Mouse (Mus musculus) liver, embryonic 15.5 days (tissue): Measurements from ENCODE around the gene Syt12. TPM values are rescaled to one million over a fixed set of nuclear protein-coding genes. Genes with fewer than 3 reads are reported as not detected.

Experiments
- ATAC-seq: fragments of 200-750 bp; cut with Nextera tagmentation; 2 replicates; pipeline ENCODE4 v1.8.0; 2017; ENCODE audit warnings: moderate number of reproducible peaks, mild to moderate bottlenecking, moderate library complexity; ENCODE audit not compliant: insufficient read depth
- H3K27ac ChIP-seq: fragments of 300-500 bp; sonication (generic); replicated peaks from 2 replicates; pipeline ENCODE4 v1.5.1; 2015; ENCODE audit warnings: mild to moderate bottlenecking, inconsistent platforms
- H3K27me3 ChIP-seq: fragments of 300-500 bp; sonication (generic); 2 replicates; pipeline ENCODE4 v1.6.1; 2015; ENCODE audit warnings: mild to moderate bottlenecking, inconsistent platforms
- H3K36me3 ChIP-seq: fragments of 300-500 bp; sonication (generic); replicated peaks from 2 replicates; pipeline ENCODE4 v1.6.1; 2015; ENCODE audit warnings: moderate library complexity, mild to moderate bottlenecking, inconsistent platforms
- H3K4me1 ChIP-seq: fragments of 300-500 bp; sonication (generic); replicated peaks from 2 replicates; pipeline ENCODE4 v1.6.1; 2015; ENCODE audit warnings: inconsistent platforms
- H3K4me2 ChIP-seq: fragments of 300-500 bp; sonication (generic); 2 replicates; pipeline ENCODE4 v1.6.1; 2015; ENCODE audit warnings: moderate library complexity, mild to moderate bottlenecking, inconsistent platforms
- H3K4me3 ChIP-seq: fragments of 300-500 bp; sonication (generic); replicated peaks from 2 replicates; pipeline ENCODE4 v1.5.1; 2015; ENCODE audit warnings: mild to moderate bottlenecking, inconsistent platforms
- H3K9ac ChIP-seq: fragments of 300-500 bp; sonication (generic); 2 replicates; pipeline ENCODE4 v1.6.1; 2015; ENCODE audit warnings: moderate library complexity, mild to moderate bottlenecking, inconsistent platforms
- H3K9me3 ChIP-seq: fragments of 300-500 bp; sonication (generic); replicated peaks from 2 replicates; pipeline ENCODE4 v1.6.1; 2016; ENCODE audit warnings: inconsistent platforms
- WGBS: fragments of 180-500 bp; shearing (Covaris S2); methylation state at CpG from one replicate; pipeline ENCODE4 v1.1.7; 2015; ENCODE audit warnings: mixed read lengths; ENCODE audit not compliant: insufficient replicate concordance; 5-methylcytosine and 5-hydroxymethylcytosine counted together
- polyA plus RNA-seq: library from polyadenylated mRNA; unstranded; fragments of >200 nt; fragmentation: Nextera tagmentation; extraction: Ambion mirVana; gene quantifications from 2 replicates; pipeline ENCODE4 v1.2.1, GENCODE M21; 2015

Gene Syt12
- polyA plus RNA-seq, 1 experiment from 2014 or later, result 0.12 TPM

DNA sequence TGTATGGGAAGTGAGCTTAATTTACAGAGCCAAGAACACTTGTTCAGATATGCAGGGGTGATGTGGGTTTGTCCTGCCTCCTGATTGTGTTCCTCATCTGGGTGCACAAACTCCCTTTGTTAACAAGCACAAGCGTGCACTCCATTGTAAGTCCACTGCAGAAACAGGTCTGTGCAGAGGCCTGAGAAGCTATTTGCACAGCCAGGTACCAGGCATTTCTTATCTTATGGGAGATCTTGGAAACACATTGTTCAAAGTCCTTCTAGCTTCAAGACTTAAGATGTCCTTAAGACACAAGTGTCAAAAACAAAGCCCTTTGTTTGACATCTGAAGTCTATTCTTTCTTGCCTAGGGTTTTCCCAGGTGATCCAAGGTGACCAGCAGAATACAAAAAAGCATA is 27.6 kb upstream of the Syt12 start:
- Histone ChIP-seq H3K9me3 (no peaks in the 10 kb centered on the region), H3K9ac (no peak overlapping the region), H3K36me3 (no peaks in the 10 kb centered on the region), H3K27ac (no peak overlapping the region), H3K4me1 (peaks cover 22% of the 10 kb centered on the region), H3K4me3 (no peak overlapping the region), H3K27me3 (no peaks in the 10 kb centered on the region), H3K4me2 (no peak overlapping the region)
- WGBS, result 67% methylated on average over 1 of the region's 1 CpGs
- ATAC-seq, result no peak

GRCm38 (mm10) chr19:4502701-4503100 is 25.5 kb upstream of the Syt12 start:
- peaks cover 14% of the 10 kb centered on the region for H3K4me1 ChIP-seq
- no peaks in the 10 kb centered on the region for H3K36me3 ChIP-seq
- no peak overlapping the region for H3K4me2 ChIP-seq
- no peaks in the 10 kb centered on the region for H3K9me3 ChIP-seq
- no peak overlapping the region for H3K27ac ChIP-seq
- H3K27me3 ChIP-seq, result no peaks in the 10 kb centered on the region
- H3K9ac ChIP-seq, result no peak overlapping the region
- no peak for ATAC-seq
- 56% methylated on average over 2 of the region's 2 CpGs for WGBS
- no peak overlapping the region for H3K4me3 ChIP-seq

GRCm38 (mm10) chr19:4498062-4498933 is 21.1 kb upstream of the Syt12 start, which contains the start of gene 2010003K11Rik:
Gene 2010003K11Rik, minus strand, starts transcription at chr19:4498583.
- no peak within 1 kb of the TSS for H3K4me3 ChIP-seq
- ATAC-seq, result no peak

GRCm38 (mm10) chr19:4497263-4497973 is 20.2 kb upstream of the Syt12 start:
- no peaks in the 10 kb centered on the region for H3K36me3 ChIP-seq
- H3K4me2 ChIP-seq, result no peak overlapping the region; the same call in 1 of the 2 replicates
- peaks cover 24% of the 10 kb centered on the region for H3K4me1 ChIP-seq
- 5% methylated on average over 4 of the region's 4 CpGs for WGBS
- no peak overlapping the region for H3K4me3 ChIP-seq
- H3K9me3 ChIP-seq, result no peaks in the 10 kb centered on the region
- H3K27me3 ChIP-seq, result no peaks in the 10 kb centered on the region
- no peak overlapping the region for H3K9ac ChIP-seq
- 0 out of 2 replicates have a peak overlapping the region, but pooled peaks have one; percentile 14 for H3K27ac ChIP-seq
- ATAC-seq, result peak; percentile 50; the same call in 1 of the 2 replicates

More at GRCm38 (mm10) chr19:4498062-4498933, 21.1 kb upstream of the Syt12 start, which contains the start of gene 2010003K11Rik:
- no peaks in the 10 kb centered on the region for H3K9me3 ChIP-seq
- peaks cover 20% of the 10 kb centered on the region for H3K4me1 ChIP-seq
- no peak within 1 kb of the TSS; the same call in 1 of the 2 replicates for H3K4me2 ChIP-seq
- 0 out of 2 replicates have a peak within 1 kb of the TSS, but pooled peaks have one; percentile 14 for H3K27ac ChIP-seq
- H3K36me3 ChIP-seq, result no peaks in the 10 kb centered on the region
- 57% methylated on average over 16 of the region's 16 CpGs for WGBS
- no peak within 1 kb of the TSS for H3K9ac ChIP-seq
- H3K27me3 ChIP-seq, result no peaks in the 10 kb centered on the region

DNA sequence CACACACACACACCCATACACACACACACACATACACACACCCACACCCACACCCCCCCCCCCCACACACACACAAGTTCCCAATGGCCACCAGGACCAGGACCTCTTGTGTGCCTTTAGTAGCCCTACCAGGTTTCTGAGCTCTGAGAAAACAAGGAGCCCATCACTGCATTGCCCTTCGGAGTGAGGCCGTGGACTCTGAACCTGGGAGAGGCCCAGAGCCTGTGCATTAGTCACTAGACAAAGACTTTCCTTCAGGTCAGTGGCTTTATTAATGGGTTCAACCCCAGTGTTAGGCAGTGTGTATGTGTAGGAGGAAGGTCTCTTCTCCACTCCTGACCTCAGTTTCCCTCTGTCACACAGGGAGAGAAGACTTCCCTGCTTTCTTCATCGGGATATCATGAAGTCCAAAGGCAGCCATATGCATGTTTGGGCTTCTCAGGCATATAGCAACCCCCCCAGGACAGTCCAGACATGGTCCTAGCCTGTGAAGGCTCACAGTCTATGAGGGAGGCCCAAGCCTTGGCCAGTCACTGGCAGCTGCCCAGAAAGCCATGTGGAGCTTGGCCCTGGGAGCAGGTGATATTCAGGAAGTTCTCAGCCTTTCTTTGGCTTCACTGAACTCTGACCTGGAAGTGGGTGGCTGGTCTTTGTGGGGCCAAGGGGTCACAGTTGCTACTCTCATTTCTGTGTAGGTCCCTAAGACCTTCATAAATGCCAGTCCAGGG is 19.5 kb upstream of the Syt12 start:
- no peaks in the 10 kb centered on the region for H3K9me3 ChIP-seq
- H3K4me3 ChIP-seq, result no peak overlapping the region
- H3K36me3 ChIP-seq, result no peaks in the 10 kb centered on the region
- peaks cover 24% of the 10 kb centered on the region for H3K4me1 ChIP-seq
- H3K27ac ChIP-seq, result no peak overlapping the region
- 69% methylated on average over 3 of the region's 3 CpGs for WGBS
- ATAC-seq, result no peak
- no peak overlapping the region for H3K9ac ChIP-seq
- no peaks in the 10 kb centered on the region for H3K27me3 ChIP-seq
- no peak overlapping the region for H3K4me2 ChIP-seq

- Histone ChIP-seq H3K36me3 (no peaks in the 10 kb centered on the region), H3K27me3 (no peaks in the 10 kb centered on the region), H3K4me3 (no peak overlapping the region), H3K9ac (no peak overlapping the region), H3K9me3 (no peaks in the 10 kb centered on the region), H3K4me1 (peaks cover 24% of the 10 kb centered on the region), H3K4me2 (no peak overlapping the region), H3K27ac (no peak overlapping the region)
- no peak for ATAC-seq
- 63% methylated on average over 5 of the region's 5 CpGs for WGBS
These were observed 18.6 kb upstream of the Syt12 start for GRCm38 (mm10) chr19:4495814-4496213.

DNA sequence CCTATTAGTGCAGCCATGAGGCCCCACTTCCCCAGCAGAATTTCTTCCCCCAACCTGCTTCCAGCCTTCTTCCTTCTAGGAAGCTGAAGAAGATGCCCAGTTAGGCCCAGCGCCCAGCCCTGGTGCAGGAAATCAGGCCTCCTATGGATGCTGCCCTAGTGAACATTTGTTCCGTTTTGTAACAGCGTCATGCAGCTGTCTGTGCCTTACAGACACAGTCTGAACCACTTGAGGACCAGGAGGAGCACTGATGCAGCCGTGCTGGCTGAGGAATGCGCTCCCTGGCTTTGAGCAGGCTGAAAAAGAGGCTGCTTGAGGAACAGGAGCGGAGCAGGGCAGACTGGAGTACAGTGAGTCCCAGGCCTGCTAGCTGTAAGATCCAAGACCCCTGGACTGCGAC is 17.5 kb upstream of the Syt12 start:
- no peak overlapping the region for H3K27ac ChIP-seq
- no peaks in the 10 kb centered on the region for H3K36me3 ChIP-seq
- H3K27me3 ChIP-seq, result no peaks in the 10 kb centered on the region
- H3K4me3 ChIP-seq, result no peak overlapping the region
- no peak for ATAC-seq
- H3K9ac ChIP-seq, result no peak overlapping the region
- H3K4me2 ChIP-seq, result no peak overlapping the region
- peaks cover 27% of the 10 kb centered on the region for H3K4me1 ChIP-seq
- no peaks in the 10 kb centered on the region for H3K9me3 ChIP-seq
- 61% methylated on average over 7 of the region's 7 CpGs for WGBS

DNA sequence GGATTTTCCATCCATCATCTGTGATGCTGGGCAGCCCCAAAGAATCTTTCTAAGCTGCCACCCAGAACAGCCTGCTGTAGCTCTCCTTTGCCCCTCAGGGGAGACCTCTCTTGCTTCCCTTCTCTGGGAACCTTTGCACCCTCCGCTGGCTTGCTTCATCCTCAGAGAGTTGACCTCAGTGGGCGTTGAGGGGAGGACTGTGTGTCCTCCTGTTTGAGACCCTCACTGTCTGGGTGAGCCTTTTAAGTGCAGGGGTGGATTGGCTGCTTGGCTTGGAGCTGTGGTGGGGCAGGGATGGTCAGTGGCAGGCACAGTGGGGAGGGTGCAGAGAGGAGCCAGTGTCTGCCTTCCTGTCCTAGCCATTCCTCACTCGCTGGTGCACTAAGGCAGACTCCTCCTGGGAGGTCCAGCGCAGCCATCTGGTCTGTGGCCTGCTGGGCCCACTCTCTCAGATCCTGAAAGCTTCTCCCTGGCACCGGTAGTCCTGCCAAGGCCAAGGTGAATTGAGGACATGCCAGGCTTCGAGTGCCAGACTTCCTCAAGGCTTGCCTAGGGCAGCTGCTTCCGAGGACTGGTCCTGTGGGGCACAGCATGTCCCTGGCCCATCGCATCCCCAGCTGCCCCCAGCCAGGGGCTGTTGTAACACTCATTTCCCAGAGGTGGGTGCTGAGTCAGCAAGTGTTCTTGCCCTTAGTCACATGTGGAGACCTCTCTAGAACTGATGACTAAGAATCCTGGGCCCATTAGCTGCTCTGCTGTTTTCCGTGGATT is 15.5 kb upstream of the Syt12 start:
- peaks cover 21% of the 10 kb centered on the region for H3K4me1 ChIP-seq

DNA sequence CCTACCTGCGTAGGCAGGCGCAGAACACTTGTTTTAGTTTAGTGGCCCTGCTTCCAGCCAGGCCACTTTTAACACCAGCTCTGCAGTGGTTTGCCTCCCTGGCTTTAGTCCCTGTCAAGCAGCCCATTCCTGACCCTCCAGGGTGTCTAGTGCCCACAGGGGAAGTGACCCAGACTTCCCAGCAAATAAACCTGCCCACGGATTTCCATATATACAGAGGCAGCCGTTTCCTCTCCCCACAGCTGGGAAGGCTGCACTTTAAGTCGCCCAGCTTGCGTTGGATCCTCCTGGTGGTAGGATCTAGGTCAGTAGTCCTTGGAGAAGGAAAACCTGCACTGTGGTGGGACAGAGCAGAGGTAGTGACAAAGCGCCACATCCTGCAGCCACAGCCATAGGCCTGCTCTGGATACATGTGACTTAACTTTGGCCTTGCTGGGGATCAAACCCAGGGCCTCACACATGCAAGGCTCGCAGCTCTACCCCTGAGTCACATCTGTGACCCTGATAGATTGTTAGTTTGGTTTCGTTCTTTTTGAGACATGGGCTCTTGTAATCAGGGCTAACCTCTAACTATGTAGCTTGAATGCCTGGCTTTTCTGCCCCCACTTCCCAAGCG is 13.9 kb upstream of the Syt12 start:
- H3K4me1 ChIP-seq, result 0 out of 2 replicates have a peak, but pooled peaks cover 8% of the 10 kb centered on the region
- no peaks in the 10 kb centered on the region for H3K36me3 ChIP-seq
- H3K4me3 ChIP-seq, result no peak overlapping the region
- H3K27ac ChIP-seq, result no peak overlapping the region
- 56% methylated on average over 10 of the region's 10 CpGs for WGBS
- no peak overlapping the region for H3K4me2 ChIP-seq
- no peak for ATAC-seq
- no peaks in the 10 kb centered on the region for H3K9me3 ChIP-seq
- H3K27me3 ChIP-seq, result no peaks in the 10 kb centered on the region
- H3K9ac ChIP-seq, result no peak overlapping the region

More for the DNA sequence above, 15.5 kb upstream of the Syt12 start:
- Histone ChIP-seq H3K27me3 (no peaks in the 10 kb centered on the region), H3K9me3 (no peaks in the 10 kb centered on the region), H3K9ac (no peak overlapping the region), H3K27ac (no peak overlapping the region), H3K36me3 (no peaks in the 10 kb centered on the region), H3K4me3 (no peak overlapping the region), H3K4me2 (no peak overlapping the region)
- ATAC-seq, result no peak
- WGBS, result 45% methylated on average over 9 of the region's 9 CpGs

DNA sequence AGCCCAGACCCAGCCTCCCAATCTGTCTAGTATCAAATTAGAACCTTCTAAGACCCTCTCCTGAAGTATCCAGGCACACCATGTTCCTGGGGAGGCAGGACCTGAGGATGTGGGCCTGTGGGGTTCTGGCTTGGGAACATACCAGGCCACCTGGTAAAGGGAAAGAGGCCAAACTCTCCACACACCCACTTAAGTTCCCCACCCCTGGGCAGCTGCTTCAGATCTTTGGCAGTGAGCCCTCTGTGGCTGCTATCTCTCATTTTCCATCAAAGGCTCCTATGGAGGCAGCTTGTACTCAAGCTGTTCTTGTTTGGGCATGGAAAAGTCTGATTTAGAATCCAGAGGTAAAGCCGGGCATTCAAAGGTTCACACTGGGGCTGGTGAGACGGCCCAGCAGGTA is 10.6 kb upstream of the Syt12 start:
- Histone ChIP-seq H3K4me2 (no peak overlapping the region), H3K9me3 (no peaks in the 10 kb centered on the region), H3K27me3 (peaks cover under 1% of the 10 kb centered on the region; the same call in 1 of the 2 replicates), H3K4me3 (no peak overlapping the region), H3K9ac (no peak overlapping the region), H3K27ac (no peak overlapping the region), H3K4me1 (0 out of 2 replicates have a peak, but pooled peaks cover 8% of the 10 kb centered on the region), H3K36me3 (no peaks in the 10 kb centered on the region)
- 67% methylated on average over 2 of the region's 2 CpGs for WGBS
- ATAC-seq, result no peak
